8 mouse cellular contexts compared by ENCODE assay signal in genomic region chr15:79347165-79347844, GRCm38 (mm10). TPM values are rescaled to one million over a fixed set of nuclear protein-coding genes. Genes with fewer than 3 reads are reported as not detected.
A peak's percentile ranks its signal among the peaks of the same experiment; 100 is the strongest.
DNase-seq lines count a peak whose midpoint lies in the region; ATAC-seq lines count a peak whose summit lies in the region.

No protein-coding gene starts in this region.

- peak; percentile 93 for DNase-seq in ES-CJ7 (ENCODE audit: low read depth, low spot score)
- peak; percentile 98 for DNase-seq in forebrain, embryonic 14.5 days (ENCODE audit: low spot score)
- peak; percentile 90 to 93 for DNase-seq in heart, postnatal 14 days
- DNase-seq in layer of hippocampus, adult 18-20 months (ENCODE audit: low spot score in 2 of 2): peak; percentile 72 to 84
- DNase-seq in lung, adult 18-20 months: peak; percentile 92 to 95
- peak; percentile 88 for DNase-seq in testis, postnatal 14 days (ENCODE audit: low spot score)

- H3K9me3 ChIP-seq in forebrain, embryonic 14.5 days (replicated peaks; ENCODE audit: control insufficient read depth, low read length): no peaks in the 10 kb centered on the region
- H3K9me3 ChIP-seq in neural tube, embryonic 14.5 days (ENCODE audit: control insufficient read depth, low read length): no peaks in the 10 kb centered on the region

- peak overlapping the region; percentile 82 for H3K4me3 ChIP-seq in forebrain, embryonic 14.5 days (ENCODE audit: low read depth, low read length)
- H3K4me3 ChIP-seq in neural tube, embryonic 14.5 days (ENCODE audit: low read depth, low read length): peak overlapping the region; percentile 81

- 0 out of 2 replicates have a peak, but pooled peaks cover 7% of the 10 kb centered on the region for H3K27me3 ChIP-seq in forebrain, embryonic 14.5 days (replicated peaks; ENCODE audit: control insufficient read depth, insufficient read depth, low read length)
- no peaks in the 10 kb centered on the region for H3K27me3 ChIP-seq in neural tube, embryonic 14.5 days (ENCODE audit: control insufficient read depth, insufficient read depth, low read length)

- 0 out of 2 replicates have a peak, but pooled peaks have one; percentile 56 for ATAC-seq in cerebellum, adult (ENCODE audit: insufficient number of reproducible peaks, low FRiP score, low TSS enrichment)
- ATAC-seq in forebrain, embryonic 14.5 days: peak; percentile 96
- peak; percentile 87 for ATAC-seq in neural tube, embryonic 14.5 days (ENCODE audit: low read depth)

- H3K9ac ChIP-seq in forebrain, embryonic 14.5 days (ENCODE audit: low read length): peak overlapping the region; percentile 71
- peak overlapping the region; percentile 63 for H3K9ac ChIP-seq in neural tube, embryonic 14.5 days (replicated peaks; ENCODE audit: low read depth, low read length)

- intact Hi-C loops in heart, postnatal 14 days (cut with DNase I): no loop called here

- under 1% methylated on average over 59 of the region's 61 CpGs for WGBS in forebrain, embryonic 14.5 days
- WGBS in neural tube, embryonic 14.5 days: under 1% methylated on average over 61 of the region's 61 CpGs

- H3K4me2 ChIP-seq in forebrain, embryonic 14.5 days (ENCODE audit: low read length): peak overlapping the region; percentile 95
- peak overlapping the region; percentile 96 for H3K4me2 ChIP-seq in neural tube, embryonic 14.5 days (ENCODE audit: low read depth, low read length)

- no peaks in the 10 kb centered on the region for H3K36me3 ChIP-seq in forebrain, embryonic 14.5 days (ENCODE audit: control insufficient read depth, insufficient read depth, low read length)
- H3K36me3 ChIP-seq in neural tube, embryonic 14.5 days (ENCODE audit: control insufficient read depth, insufficient read depth, low read length): no peaks in the 10 kb centered on the region

- H3K4me1 ChIP-seq in forebrain, embryonic 14.5 days (ENCODE audit: control insufficient read depth, insufficient read depth, low read length): no peaks in the 10 kb centered on the region
- 0 out of 2 replicates have a peak, but pooled peaks cover 5% of the 10 kb centered on the region for H3K4me1 ChIP-seq in neural tube, embryonic 14.5 days (ENCODE audit: control insufficient read depth, insufficient read depth, low read length)

- H3K27ac ChIP-seq in forebrain, embryonic 14.5 days (ENCODE audit: low read depth, low read length): peak overlapping the region; percentile 78
- H3K27ac ChIP-seq in neural tube, embryonic 14.5 days (ENCODE audit: low read depth, low read length): peak overlapping the region; percentile 61

RNA-seq across cellular contexts. Expression of gene Maff, which starts 0.9 kb away (rescaled TPM):
- polyA plus RNA-seq in forebrain, embryonic 14.5 days (2014; fragmentation: Nextera tagmentation; extraction: Ambion mirVana): 0.72 and 1.6 TPM in 2 replicates
- total RNA-seq in heart, postnatal 14 days (2021): 1 to 10 TPM; 6.2 to 6.9 TPM
- total RNA-seq in layer of hippocampus, adult 18-20 months (2021): 1 to 10 TPM; 2.1 TPM
- 0.64 and 1.0 TPM in 2 replicates for polyA plus RNA-seq in neural tube, embryonic 14.5 days (2014; fragmentation: Nextera tagmentation; extraction: Ambion mirVana)

RNA-seq across cellular contexts. Expression of gene Pla2g6, which starts 19.1 kb away (rescaled TPM):
- 14.0 and 18.9 TPM in 2 replicates for polyA plus RNA-seq in forebrain, embryonic 14.5 days (2014; fragmentation: Nextera tagmentation; extraction: Ambion mirVana)
- total RNA-seq in heart, postnatal 14 days (2021): 10 to 100 TPM; 10.4 to 10.6 TPM
- total RNA-seq in layer of hippocampus, adult 18-20 months (2021): 10 to 100 TPM; 23.0 to 23.1 TPM
- polyA plus RNA-seq in neural tube, embryonic 14.5 days (2014; fragmentation: Nextera tagmentation; extraction: Ambion mirVana): 24.0 and 25.5 TPM in 2 replicates

RNA-seq across cellular contexts. Expression of gene Tmem184b, which starts 56.1 kb away (rescaled TPM):
- 20.3 and 30.6 TPM in 2 replicates for polyA plus RNA-seq in forebrain, embryonic 14.5 days (2014; fragmentation: Nextera tagmentation; extraction: Ambion mirVana)
- 10 to 100 TPM; 52.8 to 55.6 TPM for total RNA-seq in heart, postnatal 14 days (2021)
- total RNA-seq in layer of hippocampus, adult 18-20 months (2021): 10 to 100 TPM; 55.0 to 57.9 TPM
- 31.2 and 37.8 TPM in 2 replicates for polyA plus RNA-seq in neural tube, embryonic 14.5 days (2014; fragmentation: Nextera tagmentation; extraction: Ambion mirVana)

Comparison
In these comparisons a context has a peak if more than half of its experiments do, and no peak if none do; other contexts are left out.
1. Peak in every context shown above with its lines: DNase-seq, ATAC-seq, H3K4me3 ChIP-seq and H3K27ac ChIP-seq.